Mouse (Mus musculus): ENCODE data around the gene Was.
"Not testable (repeated sequence)": the region's sequence is repeated elsewhere in the genome, so short reads cannot be mapped to it uniquely, and the experiment has no call there.

Was gene

DNA sequence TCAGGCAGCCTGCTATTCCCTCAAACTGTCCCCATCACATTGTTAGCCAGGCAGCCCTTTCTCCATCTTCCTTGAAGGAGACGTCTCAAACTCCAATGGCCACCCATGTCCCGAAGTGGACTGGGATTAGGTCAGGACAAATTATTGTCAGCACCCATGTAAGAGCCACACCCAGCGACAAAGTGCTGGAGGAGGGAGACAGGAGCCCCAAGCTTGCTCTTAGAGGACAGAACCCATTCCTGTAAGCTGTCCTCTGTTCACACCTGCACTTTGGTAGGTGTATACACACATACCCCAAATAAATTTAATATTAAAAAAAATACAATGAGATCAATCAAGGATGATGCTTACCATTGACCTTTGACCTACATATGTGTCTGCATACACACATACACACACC lies 15.2 kb downstream of the Was start:
- DNase-seq (ENCODE audit: inconsistent age in 2 of 2, low spot score in 1 of 2), result no peak

DNA sequence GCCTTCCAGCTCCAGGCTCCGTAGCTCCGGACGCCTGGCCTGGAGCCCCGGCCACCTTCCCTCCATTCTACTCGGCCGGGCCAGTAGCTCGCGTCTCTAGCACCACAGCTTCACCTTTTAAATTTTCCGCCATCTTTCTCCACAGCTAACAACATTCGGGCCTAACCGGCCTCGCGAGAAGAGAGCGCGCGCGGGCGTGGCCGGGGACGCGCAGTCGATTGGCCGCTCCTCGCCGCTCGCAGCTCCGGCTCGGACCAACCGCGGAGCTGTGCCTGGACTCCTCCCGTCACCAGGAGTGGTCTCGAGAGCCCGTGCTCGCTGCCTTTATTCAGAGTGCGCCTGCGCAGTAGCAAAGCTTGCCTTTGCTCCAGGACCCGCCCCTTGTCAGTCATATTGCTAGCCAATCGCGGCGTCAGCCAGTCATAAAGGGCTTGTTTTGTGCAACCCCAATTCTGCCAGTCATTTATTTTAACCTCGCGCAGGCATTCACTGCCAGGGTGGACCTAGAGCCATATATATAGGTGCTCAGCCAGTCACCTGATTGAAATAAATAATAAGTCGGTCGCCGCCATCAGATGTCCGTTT lies 15.8 kb downstream of the Was start, which contains the start of gene Suv39h1:
Suv39h1 (minus strand) TSS at position 331 of the 585 bp plus-strand sequence.
- peak; percentile 95 to 96 for DNase-seq (ENCODE audit: inconsistent age in 2 of 2, low spot score in 1 of 2)

DNA sequence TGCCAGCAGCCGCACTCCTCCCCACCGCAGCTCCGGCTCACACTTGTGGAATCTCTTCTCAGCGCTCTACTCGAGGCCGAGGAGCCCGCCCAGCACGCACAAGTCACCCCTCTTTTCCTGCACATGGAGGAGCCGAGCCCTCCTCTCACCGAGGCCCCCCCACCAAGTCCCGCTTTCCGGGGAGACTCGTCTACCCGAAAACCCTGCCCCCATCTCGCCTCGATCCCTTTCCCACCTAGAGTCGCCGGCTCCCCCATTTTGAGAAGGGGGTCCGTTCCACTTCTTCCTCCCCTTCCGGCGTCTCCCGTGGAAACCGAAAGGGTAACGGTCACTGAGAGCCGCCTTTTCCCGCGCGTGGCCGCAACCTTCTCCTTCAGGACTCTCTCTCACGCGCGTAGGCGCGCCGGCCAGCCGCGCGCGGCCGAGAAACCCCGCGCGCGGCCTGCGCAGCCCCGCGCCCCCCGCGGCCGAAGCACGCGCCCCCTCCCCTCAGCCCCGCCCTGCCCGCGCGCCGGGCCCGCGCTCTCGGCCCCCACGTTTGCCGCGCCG lies 16.3 kb downstream of the Was start:
- peak; percentile 31 to 62 for DNase-seq (ENCODE audit: inconsistent age in 2 of 2, low spot score in 1 of 2)

DNA sequence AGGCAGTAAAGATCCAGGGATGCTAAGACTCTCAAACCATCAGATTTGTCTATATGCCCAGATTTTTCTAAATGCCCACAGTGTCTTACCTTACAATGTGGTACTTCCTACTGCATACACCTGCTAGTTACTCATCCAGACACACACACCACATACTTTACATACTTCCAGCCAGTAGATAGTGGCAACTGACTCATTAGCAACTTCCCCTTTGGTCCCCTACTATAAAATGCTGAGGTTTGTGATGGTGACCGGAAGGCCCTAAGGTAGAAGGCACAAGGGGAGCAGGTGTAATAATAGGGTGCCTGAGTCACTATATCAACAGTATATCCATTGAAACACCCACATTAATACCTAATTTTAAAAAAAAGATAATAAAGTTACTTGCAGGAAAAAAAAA lies 21.1 kb downstream of the Was start:
- no peak for DNase-seq (ENCODE audit: inconsistent age in 2 of 2, low spot score in 1 of 2)

DNA sequence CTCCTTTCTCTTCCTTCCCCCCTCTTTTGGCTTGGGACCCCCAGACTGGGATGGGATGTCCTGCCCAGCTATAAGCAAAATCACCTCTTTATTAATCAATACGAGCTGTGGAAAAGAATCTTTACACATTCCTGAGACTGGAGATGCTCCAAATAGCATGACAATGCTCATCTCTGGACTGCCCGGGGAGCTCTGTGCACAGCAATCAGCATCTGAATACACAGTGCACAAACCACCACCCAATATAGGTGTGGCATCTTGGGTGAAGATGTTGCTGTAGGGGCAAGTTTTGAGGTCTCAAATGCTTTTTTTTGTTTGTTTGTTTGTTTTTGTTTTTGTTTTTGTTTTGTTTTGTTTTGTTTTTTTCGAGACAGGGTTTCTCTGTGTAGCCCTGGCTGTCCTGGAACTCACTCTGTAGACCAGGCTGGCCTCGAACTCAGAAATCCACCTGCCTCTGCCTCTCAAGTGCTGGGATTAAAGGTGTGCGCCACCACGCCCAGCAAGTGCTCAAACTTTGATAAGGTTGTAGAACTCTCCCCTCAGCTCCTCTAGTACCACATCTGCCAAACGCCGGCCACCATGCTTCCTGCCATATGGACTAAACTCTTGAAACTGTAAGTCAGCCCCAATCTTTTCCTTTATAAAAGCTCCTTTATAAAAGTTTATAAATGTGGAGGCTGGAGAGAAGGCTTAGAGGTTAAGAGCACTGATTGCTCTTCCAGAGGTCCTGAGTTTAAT lies 39.1 kb downstream of the Was start:
- not testable (repeated sequence) for DNase-seq (ENCODE audit: inconsistent age in 2 of 2, low spot score in 1 of 2)

DNA sequence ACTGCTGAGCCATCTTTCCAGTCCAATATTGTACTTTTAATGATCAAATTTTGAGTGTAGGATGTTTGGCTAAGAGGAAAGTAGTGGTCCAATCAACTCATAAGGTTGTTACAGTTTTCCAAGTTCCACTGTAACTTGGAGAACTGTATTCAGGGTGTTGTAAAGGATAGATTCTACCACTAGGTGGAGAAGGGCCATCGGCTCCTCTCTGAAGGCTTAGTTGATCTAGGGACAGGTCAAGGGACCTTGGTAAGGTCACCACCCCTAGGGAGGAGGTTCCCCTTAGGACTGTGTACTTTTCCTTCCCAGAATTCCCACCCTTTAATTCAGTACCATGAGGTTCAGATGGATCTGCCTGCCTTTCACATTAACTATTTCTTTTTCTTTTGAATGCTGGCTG lies 57.3 kb downstream of the Was start:
- no peak for DNase-seq (ENCODE audit: inconsistent age in 2 of 2, low spot score in 1 of 2)
